Mouse (Mus musculus) testis, adult 2 months (tissue): ENCODE measurements around the gene Miox. TPM values are rescaled to one million over a fixed set of nuclear protein-coding genes. Genes with fewer than 3 reads are reported as not detected.

Source experiments
- H3K27ac ChIP-seq: fragments of 200-500 bp; 2 replicates; pipeline ENCODE4 v1.5.1; 2012; ENCODE audit warnings: low read depth, low read length; ENCODE audit not compliant: control insufficient read depth, insufficient read depth
- H3K27me3 ChIP-seq: fragments of 200-500 bp; 2 replicates; pipeline ENCODE4 v1.6.1; 2012; ENCODE audit warnings: mild to moderate bottlenecking, low read length, moderate library complexity; ENCODE audit not compliant: control insufficient read depth, insufficient read depth
- H3K36me3 ChIP-seq: fragments of 200-500 bp; 2 replicates; pipeline ENCODE4 v1.6.1; 2012; ENCODE audit warnings: mild to moderate bottlenecking, low read length; ENCODE audit not compliant: control insufficient read depth, insufficient read depth
- H3K4me1 ChIP-seq: fragments of 200-500 bp; 2 replicates; pipeline ENCODE4 v1.6.1; 2012; ENCODE audit warnings: low read length; ENCODE audit not compliant: control insufficient read depth, insufficient read depth
- H3K4me3 ChIP-seq: fragments of 200-500 bp; 2 replicates; pipeline ENCODE4 v1.5.1; 2012; ENCODE audit warnings: low read depth, mild to moderate bottlenecking, low read length, moderate library complexity, mixed read lengths; ENCODE audit not compliant: control insufficient read depth
- CTCF ChIP-seq: fragments of 200-500 bp; IDR thresholded peaks from 2 replicates; pipeline ENCODE4 v1.5.1; 2012; ENCODE audit warnings: low read depth, mild to moderate bottlenecking, inconsistent platforms, low read length, moderate library complexity; ENCODE audit not compliant: control insufficient read depth, insufficient read depth, insufficient replicate concordance
- POLR2A ChIP-seq: fragments of 200-500 bp; IDR thresholded peaks from 2 replicates; pipeline ENCODE4 v1.6.1; 2012; ENCODE audit warnings: low read depth, mild to moderate bottlenecking, inconsistent platforms, low read length, moderate library complexity; ENCODE audit not compliant: control insufficient read depth
- polyA plus RNA-seq: library from polyadenylated mRNA; depleted of rRNA; stranded (reverse); fragments of >200 nt; gene quantifications from 2 replicates; pipeline ENCODE4 v1.2.3, GENCODE M21; 2012

Miox gene
- polyA plus RNA-seq, 1 experiment: 1.7 TPM

- peaks cover 7% of the 10 kb centered on the region for H3K4me1 ChIP-seq
- no peak overlapping the region for H3K4me3 ChIP-seq
- TF ChIP-seq CTCF (no peak), POLR2A (no peak)
- no peak overlapping the region for H3K27ac ChIP-seq
- H3K27me3 ChIP-seq: no peaks in the 10 kb centered on the region
- peaks cover 2% of the 10 kb centered on the region for H3K36me3 ChIP-seq
Measured at GRCm38 (mm10) chr15:89353837-89354236, 19.6 kb downstream of the Miox start.

- no peak overlapping the region for H3K27ac ChIP-seq
- TF ChIP-seq CTCF: no peak
- no peak; the same call in 1 of the 2 replicates for TF ChIP-seq POLR2A
- peak overlapping the region; percentile 98 for H3K4me3 ChIP-seq
- H3K27me3 ChIP-seq: no peaks in the 10 kb centered on the region
- peaks cover 7% of the 10 kb centered on the region for H3K4me1 ChIP-seq
- peaks cover 2% of the 10 kb centered on the region for H3K36me3 ChIP-seq
Measured at GRCm38 (mm10) chr15:89354455-89354854, 20.3 kb downstream of the Miox start.

DNA sequence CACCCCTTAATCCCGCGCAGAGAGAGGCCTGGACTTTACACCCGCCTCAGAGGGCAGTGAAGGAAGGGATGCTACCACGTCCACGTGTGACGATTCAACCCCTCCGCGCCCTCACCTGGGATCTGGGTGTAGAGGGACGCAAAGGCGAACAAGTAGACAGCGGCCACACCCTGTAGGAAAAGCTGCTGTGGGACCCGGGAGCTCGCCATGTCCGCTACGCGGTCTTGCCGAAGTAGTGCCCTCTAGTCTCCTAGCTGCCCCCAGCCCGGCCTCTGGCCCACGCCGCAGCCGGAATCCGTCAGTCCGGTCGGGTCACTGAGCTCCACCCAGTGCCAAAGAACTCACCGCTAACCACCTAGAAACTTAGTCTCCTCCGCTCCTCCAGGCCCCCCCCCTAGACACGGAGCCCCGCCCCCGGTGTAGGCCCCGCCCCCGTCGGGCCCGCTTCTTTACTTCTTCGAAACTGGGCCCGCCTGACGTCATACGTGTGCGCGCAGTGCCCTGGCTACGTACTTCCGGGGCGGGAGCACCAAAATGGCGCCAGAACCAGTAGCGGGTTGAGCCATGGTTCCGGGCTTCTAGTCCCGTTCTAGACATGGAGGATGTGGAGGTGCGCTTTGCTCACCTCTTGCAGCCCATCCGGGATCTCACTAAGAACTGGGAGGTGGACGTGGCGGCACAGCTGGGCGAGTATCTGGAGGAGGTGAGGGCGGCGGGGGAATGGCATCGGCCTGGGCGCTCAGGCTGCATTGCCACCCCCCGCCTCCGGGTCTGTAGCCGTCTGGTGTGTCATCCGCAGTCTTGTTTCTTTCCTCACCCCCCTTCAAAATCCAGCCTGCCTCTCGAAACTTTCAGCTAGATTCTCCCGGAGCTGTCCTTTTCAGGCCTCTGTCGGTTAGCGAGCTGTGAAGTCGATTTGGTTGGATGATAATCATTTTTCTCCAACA, 21.3 kb downstream of the Miox start, which contains the start of the genes Lmf2 and Ncaph2:
Lmf2 (minus strand) TSS at position 419 of the 947 bp plus-strand sequence.
Ncaph2 (plus strand) TSS at position 479 of the 947 bp plus-strand sequence.
- H3K36me3 ChIP-seq: peaks cover 2% of the 10 kb centered on the region
- no peaks in the 10 kb centered on the region for H3K27me3 ChIP-seq
- peaks cover 7% of the 10 kb centered on the region for H3K4me1 ChIP-seq
- TF ChIP-seq CTCF (no peak), POLR2A (peak; percentile 83)
- H3K4me3 ChIP-seq: peak within 1 kb of the TSS; percentile 98
- peak within 1 kb of the TSS; percentile 91 for H3K27ac ChIP-seq

DNA sequence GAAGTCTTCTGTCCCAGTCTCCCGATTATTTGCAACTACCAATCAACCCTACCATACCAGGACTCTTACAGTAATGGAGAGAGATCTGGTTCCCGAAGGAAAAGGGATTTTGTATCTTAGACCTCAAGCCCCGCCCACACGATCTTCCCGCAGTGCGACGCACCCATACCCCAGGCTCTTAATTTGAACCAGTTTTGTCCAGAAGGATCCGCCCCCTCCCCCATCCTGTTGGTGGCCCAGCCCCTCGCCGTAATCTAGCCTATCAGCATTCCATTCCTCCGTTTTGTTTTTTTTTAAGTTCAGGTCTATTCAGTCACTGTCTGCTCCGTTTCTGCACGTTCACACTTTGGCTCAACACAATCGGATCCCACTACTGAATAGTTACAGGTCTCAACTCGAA, 22.2 kb downstream of the Miox start:
- Histone ChIP-seq H3K4me1 (peaks cover 7% of the 10 kb centered on the region), H3K27me3 (no peaks in the 10 kb centered on the region), H3K4me3 (peak overlapping the region; percentile 94), H3K36me3 (no peaks in the 10 kb centered on the region; the same call in none of the 2 replicates), H3K27ac (no peak overlapping the region)
- TF ChIP-seq POLR2A: no peak
- TF ChIP-seq CTCF: no peak

DNA sequence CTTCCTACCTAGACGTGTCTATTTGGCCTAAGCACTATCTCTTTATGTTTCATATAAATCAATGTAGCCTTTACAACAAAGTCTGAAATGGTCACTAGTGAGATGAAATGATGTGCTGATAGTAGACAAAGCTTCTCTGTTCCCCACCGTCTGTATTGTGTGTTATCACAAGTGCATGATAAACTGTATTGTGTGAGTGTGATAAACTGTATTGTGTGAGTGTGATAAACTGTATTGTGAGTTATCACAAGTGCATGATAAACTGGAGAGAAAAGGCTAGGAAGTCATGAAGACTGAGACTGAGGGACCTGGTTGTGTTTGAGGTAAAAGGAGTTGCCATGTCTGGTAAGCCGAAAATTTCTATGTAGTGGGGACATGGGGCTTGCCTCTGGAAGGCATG, 24.6 kb downstream of the Miox start:
- Histone ChIP-seq H3K4me3 (no peak overlapping the region), H3K27ac (no peak overlapping the region), H3K4me1 (peaks cover 7% of the 10 kb centered on the region), H3K27me3 (no peaks in the 10 kb centered on the region), H3K36me3 (no peaks in the 10 kb centered on the region; the same call in 1 of the 2 replicates)
- no peak for TF ChIP-seq POLR2A
- no peak for TF ChIP-seq CTCF

DNA sequence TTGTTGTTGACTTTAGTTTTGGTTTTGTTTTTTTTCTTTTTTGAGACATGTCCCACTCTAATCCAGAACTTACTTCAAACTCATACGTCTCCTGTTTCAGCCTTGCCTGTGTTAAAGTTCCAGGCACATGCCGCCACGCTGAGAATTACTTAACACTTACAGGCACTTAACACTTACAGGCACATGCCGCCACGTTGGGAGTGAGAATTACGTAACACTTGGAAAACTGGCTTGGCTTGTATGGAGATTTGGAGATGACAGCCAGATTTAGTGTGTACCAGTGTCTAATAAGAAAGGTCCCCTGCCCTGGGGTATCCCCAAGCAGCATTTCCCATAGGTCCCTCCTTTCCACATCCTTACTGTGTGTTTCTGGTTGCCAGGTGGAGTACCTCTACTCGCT, 28.9 kb downstream of the Miox start:
- Histone ChIP-seq H3K4me3 (no peak overlapping the region), H3K27ac (no peak overlapping the region), H3K27me3 (no peaks in the 10 kb centered on the region), H3K36me3 (peaks cover 2% of the 10 kb centered on the region), H3K4me1 (no peaks in the 10 kb centered on the region)
- TF ChIP-seq POLR2A (no peak), CTCF (no peak)

- Histone ChIP-seq H3K4me3 (no peak overlapping the region), H3K27me3 (no peaks in the 10 kb centered on the region), H3K27ac (no peak overlapping the region), H3K4me1 (no peaks in the 10 kb centered on the region), H3K36me3 (peaks cover 2% of the 10 kb centered on the region)
- TF ChIP-seq CTCF (no peak), POLR2A (no peak)
Measured at GRCm38 (mm10) chr15:89365141-89365551, 30.9 kb downstream of the Miox start.
